Mouse (Mus musculus) kidney, embryonic 15.5 days (tissue): ENCODE results near the gene Hk2. TPM values are rescaled to one million over a fixed set of nuclear protein-coding genes. Genes with fewer than 3 reads are reported as not detected.

ENCODE experiments used
- ATAC-seq: fragments of 200-750 bp; cut with Nextera tagmentation; replicated peaks from 2 replicates; pipeline ENCODE4 v1.8.0; 2017; ENCODE audit warnings: moderate TSS enrichment; ENCODE audit not compliant: low FRiP score
- H3K27ac ChIP-seq: fragments of 300-500 bp; sonication (generic); 2 replicates; pipeline ENCODE4 v1.5.1; 2015; ENCODE audit warnings: mild to moderate bottlenecking, inconsistent platforms
- H3K27me3 ChIP-seq: fragments of 300-500 bp; sonication (generic); 2 replicates; pipeline ENCODE4 v1.6.1; 2015; ENCODE audit warnings: inconsistent platforms
- H3K36me3 ChIP-seq: fragments of 300-500 bp; sonication (generic); 2 replicates; pipeline ENCODE4 v1.6.1; 2015; ENCODE audit warnings: inconsistent platforms
- H3K4me1 ChIP-seq: fragments of 300-500 bp; sonication (generic); 2 replicates; pipeline ENCODE4 v1.6.1; 2015; ENCODE audit warnings: inconsistent platforms
- H3K4me2 ChIP-seq: fragments of 300-500 bp; sonication (generic); 2 replicates; pipeline ENCODE4 v1.6.1; 2015; ENCODE audit warnings: moderate library complexity, mild to moderate bottlenecking, inconsistent platforms
- H3K4me3 ChIP-seq: fragments of 300-500 bp; sonication (generic); replicated peaks from 2 replicates; pipeline ENCODE4 v1.5.1; 2015; ENCODE audit warnings: mild to moderate bottlenecking, inconsistent platforms
- H3K9ac ChIP-seq: fragments of 300-500 bp; sonication (generic); 2 replicates; pipeline ENCODE4 v1.6.1; 2015; ENCODE audit warnings: mild to moderate bottlenecking, inconsistent platforms
- H3K9me3 ChIP-seq: fragments of 300-500 bp; sonication (generic); replicated peaks from 2 replicates; pipeline ENCODE4 v1.6.1; 2016; ENCODE audit warnings: inconsistent platforms
- WGBS: fragments of 180-500 bp; shearing (Covaris S2); methylation state at CpG from one replicate; pipeline ENCODE4 v1.1.7; 2015; ENCODE audit warnings: mixed read lengths; 5-methylcytosine and 5-hydroxymethylcytosine counted together
- polyA plus RNA-seq: library from polyadenylated mRNA; unstranded; fragments of >200 nt; fragmentation: Nextera tagmentation; extraction: Ambion mirVana; gene quantifications from 2 replicates; pipeline ENCODE4 v1.2.1, GENCODE M21; 2015

Gene Hk2
- polyA plus RNA-seq, 1 experiment from 2014 or later: 19.0 TPM

GRCm38 (mm10) chr6:82753638-82754361 is 20.5 kb downstream of the Hk2 start:
- no peak for ATAC-seq
- no peak overlapping the region for H3K4me3 ChIP-seq
- H3K36me3 ChIP-seq: peaks cover 16% of the 10 kb centered on the region; the same call in 1 of the 2 replicates
- WGBS: 86% methylated on average over 14 of the region's 14 CpGs
- no peaks in the 10 kb centered on the region for H3K9me3 ChIP-seq
- peaks cover 5% of the 10 kb centered on the region; the same call in 1 of the 2 replicates for H3K4me1 ChIP-seq
- no peak overlapping the region for H3K4me2 ChIP-seq
- H3K9ac ChIP-seq: no peak overlapping the region
- H3K27ac ChIP-seq: no peak overlapping the region
- no peaks in the 10 kb centered on the region for H3K27me3 ChIP-seq

- Histone ChIP-seq H3K27me3 (no peaks in the 10 kb centered on the region), H3K9me3 (no peaks in the 10 kb centered on the region), H3K4me3 (no peak overlapping the region), H3K36me3 (peaks cover 15% of the 10 kb centered on the region; the same call in 1 of the 2 replicates), H3K4me2 (no peak overlapping the region), H3K9ac (no peak overlapping the region), H3K4me1 (peaks cover 5% of the 10 kb centered on the region; the same call in 1 of the 2 replicates), H3K27ac (no peak overlapping the region)
- whole genome bisulfite sequencing: 44% methylated on average over 11 of the region's 11 CpGs
- no peak for ATAC-seq
Observed at GRCm38 (mm10) chr6:82753061-82753460, 21.2 kb downstream of the Hk2 start.

- no peak for ATAC-seq
Observed at GRCm38 (mm10) chr6:82751791-82752190, 22.5 kb downstream of the Hk2 start.

GRCm38 (mm10) chr6:82751031-82751430 is 23.2 kb downstream of the Hk2 start:
- no peak overlapping the region for H3K27ac ChIP-seq
- no peak overlapping the region for H3K9ac ChIP-seq
- no peak for ATAC-seq
- H3K36me3 ChIP-seq: peaks cover 11% of the 10 kb centered on the region; the same call in 1 of the 2 replicates
- H3K9me3 ChIP-seq: no peaks in the 10 kb centered on the region
- no peak overlapping the region for H3K4me3 ChIP-seq
- H3K4me2 ChIP-seq: no peak overlapping the region
- H3K27me3 ChIP-seq: no peaks in the 10 kb centered on the region
- 84% methylated on average over 11 of the region's 11 CpGs for WGBS
- H3K4me1 ChIP-seq: peaks cover 5% of the 10 kb centered on the region; the same call in 1 of the 2 replicates

More at GRCm38 (mm10) chr6:82751791-82752190, 22.5 kb downstream of the Hk2 start:
- Histone ChIP-seq H3K9me3 (no peaks in the 10 kb centered on the region), H3K27ac (no peak overlapping the region), H3K4me2 (no peak overlapping the region), H3K27me3 (no peaks in the 10 kb centered on the region), H3K9ac (no peak overlapping the region), H3K4me3 (no peak overlapping the region), H3K4me1 (peaks cover 5% of the 10 kb centered on the region; the same call in 1 of the 2 replicates), H3K36me3 (peaks cover 12% of the 10 kb centered on the region; the same call in 1 of the 2 replicates)
- WGBS: 93% methylated on average over 7 of the region's 7 CpGs

- H3K4me3 ChIP-seq: no peak overlapping the region
- WGBS: 55% methylated on average over 2 of the region's 2 CpGs
- H3K9me3 ChIP-seq: no peaks in the 10 kb centered on the region
- no peak overlapping the region for H3K27ac ChIP-seq
- H3K4me1 ChIP-seq: peaks cover 5% of the 10 kb centered on the region; the same call in 1 of the 2 replicates
- peaks cover 6% of the 10 kb centered on the region; the same call in 1 of the 2 replicates for H3K36me3 ChIP-seq
- H3K9ac ChIP-seq: no peak overlapping the region
- H3K4me2 ChIP-seq: no peak overlapping the region
- no peaks in the 10 kb centered on the region for H3K27me3 ChIP-seq
- no peak for ATAC-seq
Observed at GRCm38 (mm10) chr6:82750063-82750462, 24.2 kb downstream of the Hk2 start.

- peaks cover 3% of the 10 kb centered on the region; the same call in 1 of the 2 replicates for H3K4me1 ChIP-seq
- 93% methylated on average over 9 of the region's 9 CpGs for WGBS
- ATAC-seq: no peak
- no peak overlapping the region for H3K27ac ChIP-seq
- no peaks in the 10 kb centered on the region for H3K27me3 ChIP-seq
- H3K36me3 ChIP-seq: peaks cover 15% of the 10 kb centered on the region
- H3K9me3 ChIP-seq: no peaks in the 10 kb centered on the region
- H3K9ac ChIP-seq: no peak overlapping the region
- H3K4me3 ChIP-seq: no peak overlapping the region
- no peak overlapping the region for H3K4me2 ChIP-seq
Observed at GRCm38 (mm10) chr6:82748106-82748672, 26.1 kb downstream of the Hk2 start.

GRCm38 (mm10) chr6:82747085-82747484 is 27.2 kb downstream of the Hk2 start:
- 32% methylated on average over 5 of the region's 5 CpGs for WGBS

GRCm38 (mm10) chr6:82744553-82744952 is 29.7 kb downstream of the Hk2 start:
- Histone ChIP-seq H3K27ac (no peak overlapping the region), H3K4me1 (no peaks in the 10 kb centered on the region), H3K4me3 (no peak overlapping the region), H3K27me3 (no peaks in the 10 kb centered on the region), H3K9me3 (no peaks in the 10 kb centered on the region), H3K9ac (no peak overlapping the region), H3K4me2 (no peak overlapping the region), H3K36me3 (peaks cover 38% of the 10 kb centered on the region)
- WGBS: 71% methylated on average over 9 of the region's 9 CpGs
- no peak for ATAC-seq

More at GRCm38 (mm10) chr6:82747085-82747484, 27.2 kb downstream of the Hk2 start:
- Histone ChIP-seq H3K4me3 (no peak overlapping the region), H3K27ac (no peak overlapping the region), H3K4me2 (no peak overlapping the region), H3K36me3 (peaks cover 26% of the 10 kb centered on the region), H3K27me3 (no peaks in the 10 kb centered on the region), H3K4me1 (no peaks in the 10 kb centered on the region), H3K9me3 (no peaks in the 10 kb centered on the region), H3K9ac (no peak overlapping the region)
- ATAC-seq: no peak

- ATAC-seq: no peak
- Histone ChIP-seq H3K27ac (no peak overlapping the region), H3K27me3 (no peaks in the 10 kb centered on the region), H3K4me1 (no peaks in the 10 kb centered on the region), H3K4me3 (no peak overlapping the region), H3K9ac (no peak overlapping the region), H3K9me3 (no peaks in the 10 kb centered on the region), H3K36me3 (peaks cover 60% of the 10 kb centered on the region), H3K4me2 (no peak overlapping the region)
- WGBS: 81% methylated on average over 5 of the region's 5 CpGs
Observed at GRCm38 (mm10) chr6:82741518-82741880, 32.8 kb downstream of the Hk2 start.

GRCm38 (mm10) chr6:82740868-82741517 is 33.3 kb downstream of the Hk2 start:
- peaks cover 62% of the 10 kb centered on the region for H3K36me3 ChIP-seq
- 83% methylated on average over 8 of the region's 8 CpGs for WGBS
- ATAC-seq: no peak
- H3K9ac ChIP-seq: no peak overlapping the region
- H3K4me2 ChIP-seq: no peak overlapping the region
- H3K27ac ChIP-seq: no peak overlapping the region
- no peaks in the 10 kb centered on the region for H3K4me1 ChIP-seq
- H3K27me3 ChIP-seq: no peaks in the 10 kb centered on the region
- no peak overlapping the region for H3K4me3 ChIP-seq
- no peaks in the 10 kb centered on the region for H3K9me3 ChIP-seq

- Histone ChIP-seq H3K4me1 (no peaks in the 10 kb centered on the region), H3K27ac (no peak overlapping the region), H3K4me3 (no peak overlapping the region), H3K27me3 (no peaks in the 10 kb centered on the region), H3K36me3 (peaks cover 64% of the 10 kb centered on the region), H3K9me3 (no peaks in the 10 kb centered on the region), H3K4me2 (peak overlapping the region; percentile 39; the same call in 1 of the 2 replicates), H3K9ac (no peak overlapping the region)
- 25% methylated on average over 6 of the region's 6 CpGs for WGBS
- ATAC-seq: peak; percentile 55; the same call in 1 of the 2 replicates
Observed at GRCm38 (mm10) chr6:82740269-82740668, 34.0 kb downstream of the Hk2 start.
